Mouse (Mus musculus) liver, adult 2 months (tissue): ENCODE measurements around the gene Ncmap.

Experiments used
- CTCF ChIP-seq: fragments of 200-500 bp; IDR thresholded peaks from 2 replicates; pipeline ENCODE4 v1.5.1; 2011; ENCODE audit warnings: low read depth, low read length, control low read depth
- POLR2A ChIP-seq: fragments of 200-500 bp; IDR thresholded peaks from 2 replicates; pipeline ENCODE4 v1.6.1; 2011; ENCODE audit warnings: low read length, control low read depth; ENCODE audit not compliant: insufficient read depth; ENCODE audit errors: extremely low read depth

- no peak for TF ChIP-seq CTCF
- TF ChIP-seq POLR2A, result no peak
Measured at GRCm38 (mm10) chr4:135429383-135429782, 31.4 kb upstream of the Ncmap start.
